Mouse (Mus musculus) brain, embryonic 18.5 days (tissue): ENCODE data around the gene Fancl.
A peak's percentile ranks its signal among the peaks of the same experiment; 100 is the strongest.

Source experiments
- DNase-seq: peaks from one replicate; pipeline ENCODE4 v3.0.0-alpha.2; 2012; ENCODE audit warnings: low read depth, low spot score

Fancl gene

GRCm38 (mm10) chr11:26489761-26490466 lies 104.0 kb downstream of the Fancl start:
- DNase-seq, result peak; percentile 65

GRCm38 (mm10) chr11:26495951-26496350 lies 110.0 kb downstream of the Fancl start:
- DNase-seq, result no peak

GRCm38 (mm10) chr11:26513683-26514082 lies 127.7 kb downstream of the Fancl start:
- DNase-seq, result no peak

GRCm38 (mm10) chr11:26516086-26516485 lies 130.2 kb downstream of the Fancl start:
- DNase-seq, result no peak

GRCm38 (mm10) chr11:26518991-26519390 lies 133.1 kb downstream of the Fancl start:
- no peak for DNase-seq
